Mouse (Mus musculus) small intestine, adult 2 months (tissue): ENCODE measurements at regions not wholly inside any gene's neighbourhood (a gene's known extent, or its start where the extent isn't known, plus 50 kb on each side); places are given as distances from the start of the nearest gene placed in this dataset.

Experiments used
- H3K27ac ChIP-seq: fragments of 200-500 bp; 2 replicates; pipeline ENCODE4 v1.5.1; 2012; ENCODE audit warnings: low read depth, low read length, control low read depth, inconsistent platforms; ENCODE audit not compliant: insufficient read depth
- H3K27me3 ChIP-seq: fragments of 200-500 bp; 2 replicates; pipeline ENCODE4 v1.6.1; 2012; ENCODE audit warnings: mild to moderate bottlenecking, moderate library complexity, low read length, inconsistent platforms; ENCODE audit not compliant: control insufficient read depth, insufficient read depth
- H3K36me3 ChIP-seq: fragments of 200-500 bp; 2 replicates; pipeline ENCODE4 v1.6.1; 2012; ENCODE audit warnings: mild to moderate bottlenecking, low read length, control low read depth, inconsistent platforms; ENCODE audit not compliant: control insufficient read depth, insufficient read depth
- H3K4me1 ChIP-seq: fragments of 200-500 bp; 2 replicates; pipeline ENCODE4 v1.6.1; 2012; ENCODE audit warnings: low read length, inconsistent platforms, mixed read lengths; ENCODE audit not compliant: control insufficient read depth, insufficient read depth, insufficient read length
- H3K4me3 ChIP-seq: fragments of 200-500 bp; 2 replicates; pipeline ENCODE4 v1.5.1; 2012; ENCODE audit warnings: low read depth, mild to moderate bottlenecking, control low read depth, inconsistent platforms, low read length, moderate library complexity
- CTCF ChIP-seq: fragments of 200-500 bp; IDR thresholded peaks from 2 replicates; pipeline ENCODE4 v1.5.1; 2012; ENCODE audit warnings: low read depth, mild to moderate bottlenecking, control low read depth, inconsistent platforms, low read length, moderate library complexity, mixed read lengths; ENCODE audit not compliant: insufficient replicate concordance, insufficient read length; ENCODE audit errors: extremely low read depth
- POLR2A ChIP-seq: fragments of 200-500 bp; IDR thresholded peaks from 2 replicates; pipeline ENCODE4 v1.6.1; 2012; ENCODE audit warnings: low read depth, mild to moderate bottlenecking, control low read depth, inconsistent platforms, low read length, moderate library complexity
- WGBS: fragments of 180-500 bp; shearing (Covaris S2); methylation state at CpG from one replicate; pipeline ENCODE4 v1.1.7; 2018; 5-methylcytosine and 5-hydroxymethylcytosine counted together

GRCm38 (mm10) chr12:50897606-50898166 lies 248.8 kb upstream of the Prkd1 start:
- WGBS = 50% methylated on average over 3 of the region's 3 CpGs
- TF ChIP-seq CTCF (no peak), POLR2A (no peak)
- H3K27me3 ChIP-seq = no peaks in the 10 kb centered on the region
- H3K4me1 ChIP-seq = no peaks in the 10 kb centered on the region
- no peak overlapping the region for H3K27ac ChIP-seq
- no peaks in the 10 kb centered on the region for H3K36me3 ChIP-seq
- no peak overlapping the region for H3K4me3 ChIP-seq

- 57% methylated on average over 5 of the region's 5 CpGs for WGBS
- no peaks in the 10 kb centered on the region for H3K36me3 ChIP-seq
- H3K27me3 ChIP-seq = no peaks in the 10 kb centered on the region
- no peak overlapping the region for H3K4me3 ChIP-seq
- no peaks in the 10 kb centered on the region for H3K4me1 ChIP-seq
- no peak overlapping the region for H3K27ac ChIP-seq
- TF ChIP-seq CTCF (no peak), POLR2A (no peak)
Observed at GRCm38 (mm10) chr12:50893604-50894003, 244.7 kb upstream of the Prkd1 start.

DNA sequence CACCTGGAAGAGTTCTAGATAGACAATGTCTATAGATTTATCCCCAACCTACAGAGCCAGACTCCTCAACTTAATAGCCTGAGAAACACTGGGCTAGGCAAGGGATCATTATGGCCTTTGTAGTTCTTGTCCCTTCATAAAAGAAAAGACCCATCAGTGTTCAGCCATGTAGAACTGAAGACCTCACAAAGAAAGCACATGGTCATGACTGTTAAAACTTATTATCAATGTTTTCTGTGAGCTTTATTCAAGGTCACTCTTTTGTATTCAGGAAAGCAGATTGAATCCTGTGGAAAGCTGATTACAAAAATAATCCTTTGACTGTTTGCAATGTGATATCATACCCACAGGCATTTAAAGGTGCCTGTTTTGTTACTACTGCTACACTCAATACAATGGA lies 226.9 kb upstream of the Prkd1 start:
- no peaks in the 10 kb centered on the region for H3K36me3 ChIP-seq
- H3K4me3 ChIP-seq = no peak overlapping the region
- TF ChIP-seq CTCF = no peak
- no peak for TF ChIP-seq POLR2A
- H3K4me1 ChIP-seq = no peaks in the 10 kb centered on the region
- no peaks in the 10 kb centered on the region for H3K27me3 ChIP-seq
- no peak overlapping the region for H3K27ac ChIP-seq

DNA sequence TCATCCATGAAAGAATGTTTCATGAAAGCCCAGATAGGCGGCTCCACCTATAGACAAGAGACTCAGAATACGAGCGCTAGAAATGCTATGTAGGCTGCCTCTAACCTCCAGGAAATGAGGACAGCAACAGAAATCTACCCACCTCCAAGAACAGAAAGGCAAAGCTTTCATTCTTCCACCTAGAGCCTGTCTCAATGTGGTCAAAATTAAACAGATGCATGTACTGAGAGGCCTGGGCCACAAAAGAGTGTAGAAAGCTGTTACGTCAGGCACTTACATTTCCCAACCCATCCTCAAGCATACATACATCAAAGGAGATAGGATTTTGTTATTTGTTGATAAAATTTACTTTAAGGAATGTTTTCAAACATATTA lies 225.1 kb upstream of the Prkd1 start:
- no peak overlapping the region for H3K4me3 ChIP-seq
- WGBS = 93% methylated on average over 4 of the region's 4 CpGs

DNA sequence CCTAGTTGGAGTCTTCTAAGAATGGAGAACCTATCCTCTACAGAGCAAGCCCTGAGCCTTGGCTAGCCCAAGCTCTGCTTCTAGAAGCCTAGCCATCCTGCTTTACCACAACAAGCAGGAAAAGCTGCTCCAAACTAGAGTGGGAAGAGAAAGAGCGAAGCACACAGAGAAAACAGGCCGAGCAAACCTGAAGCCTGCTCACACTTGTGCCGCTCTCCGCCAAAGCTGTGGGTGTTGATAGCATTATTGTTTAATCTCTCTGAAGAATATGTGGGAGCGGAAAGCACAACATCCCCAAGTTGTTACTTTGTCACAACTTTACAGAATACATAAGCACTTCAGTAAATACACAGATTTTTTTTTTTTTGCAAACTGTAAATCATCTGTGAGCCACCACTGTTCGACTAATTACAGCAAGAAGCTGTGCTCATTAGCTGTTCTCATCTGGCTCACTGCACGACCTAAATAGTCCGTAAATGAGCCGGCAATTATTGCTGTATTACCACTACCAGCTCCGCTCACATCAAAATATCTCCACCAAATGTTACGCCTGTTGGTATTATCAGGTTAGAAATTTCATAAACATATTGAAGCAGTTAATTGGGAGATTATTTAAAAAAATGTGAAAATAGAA lies 224.6 kb upstream of the Prkd1 start:
- 85% methylated on average over 11 of the region's 11 CpGs for whole genome bisulfite sequencing
- TF ChIP-seq CTCF = no peak
- no peak for TF ChIP-seq POLR2A

More for the DNA sequence above, 225.1 kb upstream of the Prkd1 start:
- TF ChIP-seq CTCF (no peak), POLR2A (no peak)
- no peaks in the 10 kb centered on the region for H3K27me3 ChIP-seq
- no peaks in the 10 kb centered on the region for H3K36me3 ChIP-seq
- H3K4me1 ChIP-seq = no peaks in the 10 kb centered on the region
- no peak overlapping the region for H3K27ac ChIP-seq

DNA sequence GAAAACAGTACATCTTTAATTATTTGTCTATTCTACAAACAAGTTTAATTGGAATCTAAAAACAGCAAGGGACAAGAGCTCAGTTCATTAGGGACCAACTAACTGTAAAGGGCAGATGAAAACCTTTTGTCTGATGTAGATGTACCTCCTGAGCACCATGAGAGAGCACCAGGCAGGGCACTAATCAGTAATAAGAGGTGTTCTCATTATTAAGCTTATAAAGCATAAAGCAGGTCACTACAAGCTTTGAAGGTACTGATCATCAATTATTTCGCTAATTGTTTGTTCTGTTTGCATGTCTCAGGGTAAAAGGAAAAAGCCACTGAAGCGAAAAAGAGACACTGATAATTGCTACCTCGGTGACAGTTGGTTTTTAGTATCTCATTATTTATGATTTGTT lies 202.7 kb upstream of the Prkd1 start:
- H3K27me3 ChIP-seq = no peaks in the 10 kb centered on the region
- no peaks in the 10 kb centered on the region for H3K36me3 ChIP-seq
- no peak overlapping the region for H3K4me3 ChIP-seq
- no peak overlapping the region for H3K27ac ChIP-seq
- no peaks in the 10 kb centered on the region for H3K4me1 ChIP-seq
- TF ChIP-seq POLR2A (no peak), CTCF (no peak)
- WGBS = 75% methylated on average over 3 of the region's 3 CpGs

More for the DNA sequence above, 224.6 kb upstream of the Prkd1 start:
- Histone ChIP-seq H3K27ac (no peak overlapping the region), H3K36me3 (no peaks in the 10 kb centered on the region), H3K4me3 (no peak overlapping the region), H3K4me1 (no peaks in the 10 kb centered on the region), H3K27me3 (no peaks in the 10 kb centered on the region)

DNA sequence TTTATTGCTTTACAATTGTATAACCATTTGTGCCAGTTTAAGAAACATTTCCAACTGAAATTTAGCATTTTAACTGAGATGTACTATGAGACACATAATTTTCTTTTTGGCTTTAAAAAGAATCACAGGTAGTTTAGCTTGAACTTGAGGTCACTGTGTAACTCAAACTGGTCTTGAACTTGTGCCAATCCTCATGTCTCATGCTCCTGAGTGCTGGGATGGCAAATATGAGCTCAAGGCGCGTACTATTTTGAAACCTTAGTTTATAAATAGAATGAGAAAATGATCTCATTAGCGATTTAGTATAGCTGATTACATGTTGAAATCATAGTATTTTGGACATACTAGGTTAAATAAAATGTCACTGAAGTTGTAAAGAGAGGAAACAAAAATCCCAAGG lies 199.1 kb upstream of the Prkd1 start:
- Histone ChIP-seq H3K27ac (no peak overlapping the region), H3K4me1 (no peaks in the 10 kb centered on the region), H3K27me3 (no peaks in the 10 kb centered on the region), H3K4me3 (no peak overlapping the region), H3K36me3 (no peaks in the 10 kb centered on the region)
- WGBS = 80% methylated on average over 3 of the region's 3 CpGs
- TF ChIP-seq POLR2A = no peak
- TF ChIP-seq CTCF = no peak

DNA sequence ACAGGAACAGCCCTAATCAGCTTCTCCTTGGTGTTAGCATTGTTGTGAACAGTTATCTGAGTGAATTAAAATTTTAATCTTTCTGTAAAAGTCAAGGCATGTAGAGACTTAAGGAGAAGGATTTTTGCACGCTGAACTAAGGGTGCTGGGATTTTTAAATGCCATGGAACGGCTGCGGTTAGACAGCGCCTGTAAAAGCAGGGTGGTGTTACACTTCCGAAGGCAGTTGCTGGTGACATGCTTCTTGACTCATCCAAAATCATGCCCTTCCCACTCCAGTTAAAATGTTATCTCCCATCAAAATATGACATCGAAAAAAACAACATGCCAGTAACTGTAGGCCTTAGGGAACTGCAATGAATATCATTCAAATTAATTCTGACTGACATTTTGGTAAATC lies 193.8 kb upstream of the Prkd1 start:
- H3K4me3 ChIP-seq = no peak overlapping the region
- H3K4me1 ChIP-seq = no peaks in the 10 kb centered on the region
- H3K27me3 ChIP-seq = no peaks in the 10 kb centered on the region
- 84% methylated on average over 6 of the region's 6 CpGs for WGBS
- no peak overlapping the region for H3K27ac ChIP-seq
- no peak for TF ChIP-seq CTCF
- no peak for TF ChIP-seq POLR2A
- no peaks in the 10 kb centered on the region for H3K36me3 ChIP-seq
